Mouse (Mus musculus) myocyte (in vitro differentiated cells): Measurements from ENCODE around the gene Gga2.

Experiments used
- E2F4 ChIP-seq: IDR thresholded peaks from one replicate; pipeline ENCODE4 v1.6.1; 2011; ENCODE audit warnings: mild to moderate bottlenecking, control low read depth, moderate library complexity; ENCODE audit not compliant: insufficient read depth
- MYOD1 ChIP-seq, 3 experiments: IDR thresholded peaks; one replicate each; pipeline ENCODE4 v1.6.1; 2011; ENCODE audit warnings: control low read depth in 2 of 3, low read depth in 2 of 3, mild to moderate bottlenecking in 2 of 3, moderate library complexity in 1 of 3; ENCODE audit not compliant: insufficient read length in 2 of 3, control insufficient read depth in 1 of 3
- POLR2A ChIP-seq: IDR thresholded peaks from one replicate; pipeline ENCODE4 v1.6.1; 2011; ENCODE audit warnings: low read depth, mild to moderate bottlenecking, control low read depth, moderate library complexity; ENCODE audit not compliant: insufficient read length
- POLR2AphosphoS2 ChIP-seq: IDR thresholded peaks from one replicate; pipeline ENCODE4 v1.6.1; 2011; ENCODE audit warnings: low read depth, control low read depth; ENCODE audit not compliant: insufficient read length
- REST ChIP-seq: IDR thresholded peaks from one replicate; pipeline ENCODE4 v1.6.1; 2011; ENCODE audit warnings: mild to moderate bottlenecking, control low read depth, moderate library complexity; ENCODE audit not compliant: insufficient read depth, insufficient read length
- SRF ChIP-seq: IDR thresholded peaks from one replicate; pipeline ENCODE4 v1.6.1; 2011; ENCODE audit warnings: low read depth; ENCODE audit not compliant: control insufficient read depth, insufficient read length
- TCF12 ChIP-seq: IDR thresholded peaks from one replicate; pipeline ENCODE4 v1.6.1; 2011; ENCODE audit warnings: mild to moderate bottlenecking, control low read depth; ENCODE audit not compliant: poor library complexity, insufficient read depth, severe bottlenecking
- USF1 ChIP-seq: IDR thresholded peaks from one replicate; pipeline ENCODE4 v1.6.1; 2011; ENCODE audit warnings: low read depth, mild to moderate bottlenecking, control low read depth, moderate library complexity

DNA sequence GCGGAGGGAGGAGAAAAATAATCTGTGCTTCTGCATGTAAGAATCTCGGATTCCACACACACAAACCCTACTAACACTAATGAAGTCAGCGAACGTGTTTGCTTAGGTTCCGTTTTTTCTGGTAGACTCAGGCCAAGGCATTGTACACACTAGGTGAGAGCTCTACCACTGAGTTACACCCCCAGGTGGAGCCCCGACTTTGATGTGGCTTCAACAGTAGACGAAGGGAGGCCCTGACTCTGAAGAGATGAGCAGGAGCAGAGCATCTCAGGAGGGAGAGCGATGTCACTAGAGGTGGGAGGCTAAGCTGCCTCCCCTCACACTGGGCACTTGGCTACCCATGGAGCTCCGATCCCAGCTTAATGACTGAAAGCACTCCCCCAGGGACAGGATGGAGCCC, 52.2 kb downstream of the Gga2 start:
- TF ChIP-seq POLR2A (no peak), POLR2AphosphoS2 (no peak), USF1 (no peak), TCF12 (no peak), REST (no peak), E2F4 (no peak), MYOD1 (IDR thresholded peaks at IDR 0.05; ENCODE audit: control insufficient read depth in 1 of 3, insufficient read length in 2 of 3, low read depth in 2 of 3) (no peak), SRF (no peak)
